Mouse (Mus musculus) E14TG2a.4 (cell line): ENCODE measurements at regions not wholly inside any gene's neighbourhood (a gene's known extent, or its start where the extent isn't known, plus 50 kb on each side); places are given as distances from the start of the nearest gene placed in this dataset.

Source experiments
- CTCF ChIP-seq: conservative IDR thresholded peaks from 2 replicates; pipeline ENCODE4 v1.5.1; 2014; ENCODE audit warnings: low read length
- NANOG ChIP-seq: IDR thresholded peaks from 2 replicates; pipeline ENCODE4 v1.6.1; 2014; ENCODE audit warnings: borderline replicate concordance, low read length, mixed read lengths

DNA sequence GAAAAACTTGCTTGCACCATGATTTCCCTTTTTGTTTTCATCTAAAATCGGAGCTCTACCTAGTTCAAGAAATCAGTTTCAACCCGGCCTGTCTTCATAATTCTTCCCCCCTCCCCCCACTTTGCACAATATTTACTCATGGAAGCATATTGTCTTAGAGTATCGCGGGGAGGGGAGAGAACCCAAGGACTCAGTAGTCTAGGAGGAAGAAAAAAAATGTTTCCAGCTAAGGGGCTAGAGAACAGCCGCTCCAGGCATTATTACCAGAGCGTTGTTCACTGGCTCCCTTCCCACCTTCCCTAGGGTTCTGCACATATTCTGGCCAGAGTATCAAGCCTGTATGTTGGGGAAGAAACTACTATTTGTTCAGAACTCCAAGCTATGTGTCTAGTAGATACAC lies 205.2 kb upstream of the Stk26 start:
- no peak for TF ChIP-seq CTCF
- TF ChIP-seq NANOG = no peak
